Mouse (Mus musculus) inflammation-experienced regulatory T-cells (primary cell): ENCODE measurements around the gene Lypd8. TPM values are rescaled to one million over a fixed set of nuclear protein-coding genes. Genes with fewer than 3 reads are reported as not detected.

Experiments used
- polyA plus RNA-seq, 2 experiments: library from polyadenylated mRNA; unstranded; fragments of 100-300 nt; shearing (Covaris generic); gene quantifications; one replicate each; pipeline ENCODE4 v1.2.1; 2017

The Lypd8 gene
- polyA plus RNA-seq: 1 to 10 TPM in 1 of 2 experiments, under 1 TPM in 1; 0.17 to 2.9 TPM

GRCm38 (mm10) chr11:58378763-58379278 lies at the start of gene Lypd8:
Gene Lypd8, plus strand, starts transcription at chr11:58379043.

DNA sequence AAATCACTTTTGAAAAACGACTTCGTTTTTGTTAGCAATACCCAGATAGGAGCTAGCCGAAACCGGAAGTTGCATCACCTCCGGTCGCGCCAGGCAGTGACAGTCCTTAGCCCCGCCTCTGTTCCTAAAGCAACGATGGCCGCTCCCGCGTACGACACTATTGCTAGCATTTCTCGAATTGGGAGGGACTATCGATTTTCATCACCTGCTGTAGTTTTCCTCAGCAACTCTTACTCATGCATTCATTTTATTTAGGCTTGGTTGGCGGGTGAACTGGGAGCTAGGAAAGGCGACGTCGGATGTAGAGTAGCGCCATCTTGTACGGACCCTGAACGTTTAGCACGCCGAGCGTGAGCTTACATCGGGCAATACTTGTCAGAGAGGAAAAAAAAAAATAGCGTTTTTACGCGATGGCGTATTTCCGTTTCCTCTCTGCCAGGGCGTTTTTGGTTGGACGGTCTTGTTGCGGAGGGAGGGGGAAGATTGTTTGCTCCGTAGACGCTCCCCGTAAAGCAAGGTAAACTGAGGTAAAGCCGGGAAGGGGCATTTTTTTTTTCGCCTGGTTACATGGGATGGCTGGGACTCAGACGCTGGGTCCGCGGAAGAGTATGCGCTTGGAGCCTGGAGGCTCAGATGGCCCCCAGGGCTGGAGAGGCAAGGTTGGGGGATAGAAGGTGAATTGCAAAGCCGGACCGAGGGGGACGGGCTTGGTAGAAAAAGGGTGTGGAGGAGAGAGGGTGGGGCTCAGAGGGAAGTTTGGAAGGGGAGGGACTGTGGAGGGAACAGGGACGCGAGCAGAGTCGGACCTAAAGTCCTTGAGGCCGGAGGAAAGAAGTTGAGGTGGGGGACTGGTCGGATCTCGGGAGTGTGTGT lies 48.3 kb upstream of the Lypd8 start, which contains the start of the genes Zfp672 and Sh3bp5l:
Gene Zfp672 (minus strand): TSS at position 64 of the 873 bp plus-strand sequence.
Gene Sh3bp5l (plus strand): TSS at position 449 of the 873 bp plus-strand sequence.

GRCm38 (mm10) chr11:58420815-58421214 lies 42.0 kb downstream of the Lypd8 start, which contains the start of gene 1810065E05Rik:
Gene 1810065E05Rik, plus strand, starts transcription at chr11:58421111.

DNA sequence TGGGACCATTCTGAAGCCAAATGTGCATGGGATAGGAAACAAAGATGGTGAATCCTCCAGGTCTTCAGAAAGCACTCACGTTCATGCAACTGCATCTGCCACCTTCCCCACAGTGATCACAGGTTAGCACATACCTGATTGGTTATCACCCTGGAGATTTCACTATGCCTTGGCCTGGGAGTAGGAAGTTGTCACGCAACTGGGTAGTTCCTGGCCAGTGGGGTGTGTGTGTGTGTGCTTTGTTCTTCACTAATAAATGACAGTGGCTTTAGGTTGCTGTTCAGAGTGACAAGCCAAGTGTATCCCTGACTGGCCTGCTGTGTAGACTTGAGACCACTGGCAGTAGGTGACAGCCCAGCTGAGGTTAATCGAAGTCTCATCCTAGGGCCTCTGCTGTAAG lies 53.4 kb downstream of the Lypd8 start, which contains the start of gene Gm12253:
Gene Gm12253 (plus strand): TSS at position 301 of the 400 bp plus-strand sequence.

Other genes with a start within 250 kb of the Lypd8 start
- gene Gemin5, start 210.5 kb upstream of the Lypd8 start, polyA plus RNA-seq: 10 to 100 TPM; 15.1 to 16.7 TPM
- gene Mrpl22, start 207.4 kb upstream of the Lypd8 start, polyA plus RNA-seq: 10 to 100 TPM; 61.6 to 64.3 TPM
- 100 to 1,000 TPM; 321 to 381 TPM for gene Igtp, start 179.5 kb upstream of the Lypd8 start, polyA plus RNA-seq
- gene Irgm2, start 179.4 kb upstream of the Lypd8 start, polyA plus RNA-seq: 10 to 100 TPM; 48.7 to 53.3 TPM
- gene 4930438A08Rik, start 104.2 kb upstream of the Lypd8 start, polyA plus RNA-seq: not detected
- gene Zfp692, start 72.0 kb upstream of the Lypd8 start, polyA plus RNA-seq: 10 to 100 TPM; 40.4 to 60.4 TPM
- gene Zfp672, start 48.7 kb upstream of the Lypd8 start, polyA plus RNA-seq: 10 to 100 TPM; 43.4 to 43.9 TPM
- 10 to 100 TPM; 19.0 to 36.8 TPM for gene Sh3bp5l, start 48.3 kb upstream of the Lypd8 start, polyA plus RNA-seq
- gene 1810065E05Rik, start 42.1 kb downstream of the Lypd8 start, polyA plus RNA-seq: under 1 TPM in 1 of 2 experiments, not detected in 1; 0.61 TPM
- gene Gm12253, start 53.5 kb downstream of the Lypd8 start, polyA plus RNA-seq: 1 to 10 TPM in 1 of 2 experiments, under 1 TPM in 1; 0.42 to 1.0 TPM
- gene Lypd9, start 73.9 kb downstream of the Lypd8 start, polyA plus RNA-seq: not detected
- under 1 TPM in 1 of 2 experiments, not detected in 1; 0.11 TPM for gene Olfr30, start 83.2 kb downstream of the Lypd8 start, polyA plus RNA-seq
- gene Olfr332, start 113.5 kb downstream of the Lypd8 start, polyA plus RNA-seq: under 1 TPM in 1 of 2 experiments, not detected in 1; 0.72 TPM
- gene Olfr331, start 123.5 kb downstream of the Lypd8 start, polyA plus RNA-seq: under 1 TPM in 1 of 2 experiments, not detected in 1; 0.67 TPM
- gene Olfr330, start 155.8 kb downstream of the Lypd8 start, polyA plus RNA-seq: 1 to 10 TPM in 1 of 2 experiments, not detected in 1; 3.3 TPM
- gene Olfr329-ps, start 167.4 kb downstream of the Lypd8 start, polyA plus RNA-seq: not detected
- 1 to 10 TPM in 1 of 2 experiments, not detected in 1; 1.3 TPM for gene Olfr328, start 176.6 kb downstream of the Lypd8 start, polyA plus RNA-seq
- under 1 TPM; 0.24 to 0.29 TPM for gene Olfr224, start 191.5 kb downstream of the Lypd8 start, polyA plus RNA-seq
- gene Olfr325, start 198.7 kb downstream of the Lypd8 start, polyA plus RNA-seq: not detected
- gene Olfr324, start 216.1 kb downstream of the Lypd8 start, polyA plus RNA-seq: not detected
- gene 2210407C18Rik, start 237.0 kb downstream of the Lypd8 start, polyA plus RNA-seq: under 1 TPM in 1 of 2 experiments, not detected in 1; 0.66 TPM